Mouse (Mus musculus) urinary bladder, postnatal 36 days (tissue): Measurements from ENCODE around the gene Fam222a.

Experiments used
- DNase-seq, 2 experiments: peaks; one replicate each; pipeline ENCODE4 v3.0.0; 2022; ENCODE audit warnings: low spot score in 2 of 2, mixed read lengths in 1 of 2

Gene Fam222a

DNA sequence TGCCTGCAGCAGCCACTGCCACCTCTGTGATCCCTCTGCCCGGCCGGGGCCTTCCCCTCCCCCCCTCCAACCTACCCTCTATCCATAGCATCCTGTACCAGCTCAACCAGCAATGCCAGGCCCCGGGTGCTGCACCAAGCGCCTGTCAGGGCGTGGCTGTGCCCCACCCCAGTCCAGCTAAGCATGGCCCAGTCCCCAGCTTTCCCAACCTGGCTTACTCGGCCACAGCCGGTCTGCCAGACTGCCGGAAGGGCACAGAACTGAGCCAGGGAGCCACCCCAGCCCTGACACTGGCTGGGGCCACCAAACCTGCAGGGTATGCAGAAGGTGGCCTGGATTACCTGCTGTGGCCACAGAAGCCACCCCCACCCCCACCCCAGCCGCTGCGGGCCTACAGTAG is 43.4 kb downstream of the Fam222a start:
- DNase-seq: no peak

DNA sequence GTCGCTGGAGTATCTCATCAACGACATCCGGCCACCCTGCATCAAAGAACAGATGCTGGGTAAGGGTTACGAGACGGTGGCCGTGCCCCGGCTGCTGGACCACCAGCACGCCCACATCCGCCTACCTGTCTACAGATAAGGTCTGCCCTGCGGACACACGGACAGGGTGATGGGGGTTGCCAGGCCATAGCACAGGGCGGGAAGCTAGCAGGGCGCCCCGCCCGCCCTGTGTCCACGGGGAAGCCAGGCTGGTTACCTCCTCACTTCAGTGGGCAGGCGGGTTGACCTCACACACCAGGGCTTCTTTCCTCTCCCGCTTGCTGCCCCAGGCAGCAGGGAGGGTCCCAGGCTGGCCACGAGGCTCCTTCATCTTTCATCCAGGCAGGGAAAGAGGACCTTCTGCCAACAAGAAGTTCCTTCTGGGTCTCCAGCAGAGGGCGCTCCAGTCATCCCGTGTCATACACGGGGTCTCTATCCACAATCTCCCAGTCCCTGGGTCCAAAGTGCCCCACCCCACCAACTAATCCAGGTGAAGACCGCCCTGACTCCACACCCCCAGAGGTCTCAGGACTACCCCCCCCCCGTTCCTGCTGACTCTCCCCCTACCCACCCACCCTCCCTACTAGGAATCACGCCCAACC is 44.3 kb downstream of the Fam222a start:
- DNase-seq: no peak

DNA sequence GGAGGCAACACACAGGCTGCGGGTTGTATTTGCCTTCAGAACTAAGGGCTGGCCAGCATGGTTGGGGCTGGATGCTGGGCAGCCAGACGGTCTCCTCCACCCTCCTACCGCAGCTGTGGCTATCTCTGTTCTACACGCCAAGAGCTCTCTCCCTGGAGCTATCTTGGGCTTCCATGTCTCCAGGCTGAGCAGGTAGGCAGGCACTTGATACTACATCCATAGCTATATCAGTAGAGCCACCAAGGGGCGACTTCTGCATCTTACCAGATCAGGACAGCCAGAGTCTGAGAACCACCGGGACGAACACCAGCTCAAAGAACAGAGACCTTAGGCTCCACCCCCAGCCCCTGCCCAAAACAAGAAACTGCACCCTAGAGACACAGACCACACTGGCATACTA is 47.0 kb downstream of the Fam222a start:
- no peak for DNase-seq

DNA sequence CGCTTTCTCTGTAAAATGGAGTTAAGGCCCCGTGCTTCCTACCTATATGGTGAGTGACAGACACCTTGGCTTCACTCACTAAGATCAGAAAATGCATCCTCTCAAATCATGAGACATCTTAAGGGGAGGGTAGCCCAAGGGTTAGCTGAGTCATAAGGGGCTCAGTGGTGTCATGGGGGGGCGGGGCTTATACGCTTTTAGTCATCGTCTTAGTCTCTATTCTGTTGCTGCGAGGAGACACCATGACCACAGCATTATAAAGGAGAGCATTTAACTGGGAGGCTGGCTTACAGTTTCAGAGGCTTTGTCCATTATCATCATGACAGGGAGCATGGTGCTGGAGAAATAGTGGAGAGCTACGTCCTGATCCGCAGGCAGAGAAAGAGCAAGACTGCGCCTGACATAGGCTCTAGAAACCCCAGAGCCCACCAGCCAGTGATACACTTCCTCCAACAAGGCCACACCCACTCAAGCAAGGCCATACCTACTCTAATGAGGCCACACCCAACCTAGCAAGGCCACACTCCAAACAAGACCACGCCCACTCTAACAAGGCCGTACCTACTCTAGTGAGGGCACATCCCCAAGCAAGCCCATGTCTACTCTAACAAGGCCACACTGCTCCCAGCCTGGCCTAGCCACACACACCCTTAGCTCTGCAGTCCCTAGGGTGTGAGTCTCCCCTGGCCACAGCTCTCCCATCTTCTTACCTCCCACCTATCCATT is 48.7 kb downstream of the Fam222a start:
- no peak for DNase-seq

DNA sequence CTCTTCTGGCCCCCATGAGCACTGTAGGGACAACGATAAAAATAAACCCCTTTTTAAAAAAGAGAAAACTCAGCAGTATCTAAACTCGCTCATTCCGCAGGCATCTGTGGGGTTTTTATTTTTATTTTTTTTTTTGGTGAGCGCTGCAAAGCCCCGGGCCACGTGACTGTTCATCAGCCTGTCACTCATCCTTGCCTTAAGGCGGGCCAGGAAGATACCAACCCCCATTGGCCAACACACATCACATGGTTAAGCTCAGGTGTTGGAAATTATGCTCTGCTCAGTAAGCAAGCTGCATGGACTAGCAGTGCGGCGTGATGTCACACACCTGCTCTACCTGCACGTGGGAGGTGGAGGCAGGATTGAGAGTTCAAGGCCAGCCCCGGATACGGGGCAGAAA is 50.0 kb downstream of the Fam222a start:
- DNase-seq: no peak

DNA sequence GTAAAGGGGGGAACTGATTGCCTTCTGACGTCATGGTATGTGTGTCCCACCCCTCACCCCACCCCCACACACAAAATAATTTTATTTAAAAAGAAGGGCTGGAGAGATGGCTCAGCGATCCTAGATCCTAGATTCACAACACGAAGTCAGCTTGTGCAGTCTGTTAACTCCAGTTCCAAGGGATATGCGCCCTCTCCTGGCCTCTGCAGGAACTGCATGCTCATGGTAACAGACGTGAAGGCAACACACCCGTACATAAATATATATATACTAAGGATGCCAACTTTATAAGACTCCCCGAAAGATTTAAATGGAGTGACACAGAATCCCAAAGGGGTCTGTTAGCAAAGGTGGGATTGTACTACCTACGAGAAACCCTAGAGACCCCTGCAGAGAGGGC is 51.0 kb downstream of the Fam222a start:
- peak; percentile 58 to 60 for DNase-seq

DNA sequence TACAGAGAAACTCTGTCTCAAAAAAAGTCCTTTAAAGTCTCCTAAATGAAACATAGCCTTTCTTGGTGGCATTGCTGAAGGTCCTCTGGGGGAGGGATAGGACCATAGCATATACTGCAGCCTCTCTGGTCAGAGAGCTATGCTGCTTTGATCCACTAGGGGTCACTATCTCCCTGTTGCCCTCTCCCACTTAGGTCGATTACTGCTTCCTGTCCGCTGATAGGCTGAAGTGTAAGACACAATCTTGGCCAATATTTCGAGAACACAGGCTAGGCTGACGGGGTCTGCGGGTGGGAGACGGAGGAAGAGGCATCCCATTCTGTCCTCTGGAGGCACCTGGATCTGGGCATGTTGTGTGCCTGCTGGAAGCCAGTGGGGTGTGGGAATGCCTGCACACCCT is 52.5 kb downstream of the Fam222a start:
- DNase-seq: no peak

DNA sequence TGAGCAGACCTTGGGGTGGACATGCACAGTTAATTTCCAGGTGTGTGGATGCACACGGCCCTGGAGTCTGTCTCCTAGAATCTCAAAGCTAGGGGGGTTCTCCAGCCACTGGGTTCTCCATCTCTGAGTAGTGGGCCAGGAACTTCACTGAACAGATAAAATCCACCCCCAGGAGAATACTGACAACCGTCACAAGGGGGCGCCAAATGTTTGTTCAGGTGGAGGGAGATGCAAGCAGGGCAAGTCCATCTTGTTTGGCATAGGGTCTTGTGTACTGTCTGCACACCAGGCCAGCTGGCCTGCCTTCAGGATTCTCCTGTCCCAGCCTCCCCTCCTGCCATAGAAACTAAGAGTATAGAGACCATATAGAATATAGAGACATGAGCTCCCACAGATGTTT is 57.8 kb downstream of the Fam222a start:
- peak in 1 of 2 experiments; percentile 43 for DNase-seq

DNA sequence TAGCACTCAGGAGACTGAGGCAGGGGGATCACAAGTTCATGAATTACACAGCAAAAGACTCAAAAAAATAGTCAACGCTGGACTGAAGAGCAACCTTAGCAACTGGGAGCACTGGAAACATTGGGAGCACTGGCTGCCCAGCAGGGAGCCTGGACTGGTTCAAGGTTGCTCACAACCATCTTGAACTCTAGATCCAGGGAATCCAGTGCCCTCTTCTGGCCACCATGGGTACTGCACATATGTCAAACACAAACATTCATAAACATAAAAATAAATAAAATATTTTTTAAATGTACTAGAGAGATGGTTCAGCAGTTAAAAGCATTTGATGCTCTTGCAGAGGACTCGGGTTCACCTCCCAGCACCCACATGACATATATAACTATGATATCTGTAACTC is 63.5 kb downstream of the Fam222a start:
- DNase-seq: no peak

DNA sequence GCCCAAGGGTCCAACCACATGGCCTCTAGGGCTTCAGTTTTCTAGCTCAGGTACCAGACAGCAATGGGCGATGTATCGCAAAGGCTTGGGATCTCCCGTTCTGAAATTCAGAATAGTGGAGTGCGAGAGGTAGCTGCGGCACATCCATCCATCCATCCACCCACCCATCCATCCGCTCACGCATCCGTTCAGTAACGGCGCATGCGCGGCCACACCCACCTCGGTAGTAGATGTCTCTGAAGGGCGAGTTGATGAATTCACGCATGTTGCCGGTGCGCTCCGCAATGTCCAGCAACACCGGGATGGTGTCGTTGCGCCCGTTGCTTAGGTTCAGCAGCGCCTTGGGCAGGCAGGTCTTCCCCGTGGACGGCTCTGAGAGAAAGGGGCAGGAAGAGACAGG is 68.3 kb downstream of the Fam222a start:
- no peak for DNase-seq

DNA sequence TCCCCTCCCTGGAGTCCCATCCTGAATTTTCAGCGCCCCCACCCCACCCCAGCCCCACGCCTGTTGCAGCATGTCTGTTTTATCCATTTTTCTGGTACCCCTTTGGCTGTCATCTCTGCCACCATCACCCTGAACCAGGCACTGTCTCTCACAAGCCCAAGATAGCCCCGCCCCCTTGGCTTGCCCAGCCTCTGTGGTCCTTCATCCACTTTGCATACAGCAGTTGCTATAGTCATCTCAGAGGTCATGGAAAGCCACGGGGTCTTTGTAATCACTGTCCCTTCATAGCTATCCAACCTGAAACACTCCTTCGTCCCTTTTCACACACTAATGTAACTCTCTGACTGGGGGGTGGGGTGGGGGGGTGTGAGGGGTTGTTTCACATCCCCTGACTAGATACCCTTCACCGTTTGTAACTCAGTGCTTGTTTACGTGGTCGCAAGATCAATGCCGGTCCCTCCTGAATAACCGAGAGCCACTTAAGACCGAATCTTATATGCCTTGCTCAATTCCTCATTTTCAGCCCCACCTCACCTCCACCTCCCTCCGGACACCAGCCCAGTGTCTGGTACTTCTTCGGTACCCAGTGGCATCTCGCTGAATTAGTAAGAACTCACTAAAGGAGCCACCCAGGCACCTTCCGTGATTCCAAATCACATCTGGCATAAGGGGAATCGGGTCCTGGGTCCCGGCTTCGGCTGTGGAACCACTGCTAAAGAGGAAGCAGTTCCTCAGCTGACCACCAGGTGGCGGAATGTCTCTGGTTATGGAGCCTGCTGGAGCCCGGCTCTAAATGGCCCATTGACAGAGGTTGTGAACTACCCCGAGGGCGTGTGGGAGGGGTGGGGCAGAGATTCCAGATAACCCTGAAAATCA is 71.2 kb downstream of the Fam222a start:
- DNase-seq: peak; percentile 84 to 90

DNA sequence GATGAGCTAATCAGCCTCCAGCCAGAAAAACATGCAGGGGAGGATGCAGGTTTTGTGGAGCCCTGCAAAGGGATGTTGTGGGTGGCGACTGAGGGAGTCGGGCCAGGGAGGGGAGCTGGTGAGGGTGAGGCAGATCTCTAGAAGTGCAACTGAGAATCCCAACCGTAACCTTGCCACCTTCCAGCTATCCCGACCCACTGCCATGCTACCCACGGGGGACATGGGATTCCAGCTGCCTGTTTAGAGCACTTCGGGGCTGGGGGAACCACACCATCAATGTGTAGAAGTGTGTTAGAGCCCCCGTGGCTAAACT is 71.8 kb downstream of the Fam222a start:
- DNase-seq: no peak

DNA sequence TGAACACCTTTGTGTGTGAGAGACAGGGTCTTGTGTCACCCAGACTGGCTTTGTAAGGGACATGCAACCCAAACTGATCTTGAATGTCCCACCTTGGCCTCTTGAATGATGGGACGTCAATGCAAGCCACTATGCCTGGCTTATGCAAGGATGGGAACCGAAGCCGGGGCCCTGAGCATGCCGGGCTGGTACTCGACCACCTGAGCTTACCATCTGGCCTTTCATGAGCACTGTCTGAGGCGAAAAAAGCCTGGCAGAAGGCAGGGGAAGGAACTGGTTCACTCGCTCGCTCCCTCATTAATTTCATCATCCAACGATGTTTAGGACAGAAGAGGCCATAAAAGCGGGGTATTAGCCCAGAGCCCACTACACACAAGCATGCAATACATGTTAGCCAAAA is 73.0 kb downstream of the Fam222a start:
- no peak for DNase-seq

DNA sequence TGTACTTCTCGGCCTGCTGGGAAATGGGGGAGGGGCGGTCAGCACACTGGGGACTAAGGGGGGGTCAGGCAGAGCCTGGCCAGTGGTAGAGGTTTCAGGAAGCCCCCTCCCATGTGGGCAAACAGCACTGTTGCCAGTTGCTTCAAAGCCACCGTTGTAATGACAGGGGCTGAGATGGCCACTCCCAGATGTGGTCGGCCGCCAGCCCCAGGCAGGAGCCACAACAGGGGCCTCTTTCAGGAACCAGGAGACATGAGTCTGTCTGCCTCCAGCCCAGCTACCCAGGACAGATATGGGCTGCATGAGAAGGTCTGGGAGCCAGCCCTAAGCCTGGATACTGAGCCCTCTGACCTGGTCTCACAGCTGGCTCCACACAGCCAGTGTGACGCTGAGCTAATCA is 77.1 kb downstream of the Fam222a start:
- no peak for DNase-seq

DNA sequence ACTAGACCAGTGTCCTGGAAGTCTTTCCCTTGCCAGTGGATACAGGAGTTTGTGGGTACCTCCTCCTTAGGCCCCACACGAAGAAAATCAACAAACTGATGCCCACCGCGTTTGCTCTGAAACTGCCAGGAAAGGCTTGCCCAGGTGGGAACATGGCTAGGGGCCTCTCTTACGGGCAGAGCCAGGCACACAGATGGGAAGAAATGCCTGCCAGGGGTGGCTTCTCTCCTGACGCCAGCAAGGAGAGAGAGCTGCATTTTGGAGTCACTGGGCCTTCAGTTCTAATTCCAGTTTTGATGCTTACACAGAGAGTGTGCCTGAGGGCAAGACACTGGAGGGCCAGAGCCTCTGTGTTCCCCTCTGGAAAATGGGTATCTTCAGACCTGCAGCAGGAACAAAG is 78.1 kb downstream of the Fam222a start:
- DNase-seq: no peak

DNA sequence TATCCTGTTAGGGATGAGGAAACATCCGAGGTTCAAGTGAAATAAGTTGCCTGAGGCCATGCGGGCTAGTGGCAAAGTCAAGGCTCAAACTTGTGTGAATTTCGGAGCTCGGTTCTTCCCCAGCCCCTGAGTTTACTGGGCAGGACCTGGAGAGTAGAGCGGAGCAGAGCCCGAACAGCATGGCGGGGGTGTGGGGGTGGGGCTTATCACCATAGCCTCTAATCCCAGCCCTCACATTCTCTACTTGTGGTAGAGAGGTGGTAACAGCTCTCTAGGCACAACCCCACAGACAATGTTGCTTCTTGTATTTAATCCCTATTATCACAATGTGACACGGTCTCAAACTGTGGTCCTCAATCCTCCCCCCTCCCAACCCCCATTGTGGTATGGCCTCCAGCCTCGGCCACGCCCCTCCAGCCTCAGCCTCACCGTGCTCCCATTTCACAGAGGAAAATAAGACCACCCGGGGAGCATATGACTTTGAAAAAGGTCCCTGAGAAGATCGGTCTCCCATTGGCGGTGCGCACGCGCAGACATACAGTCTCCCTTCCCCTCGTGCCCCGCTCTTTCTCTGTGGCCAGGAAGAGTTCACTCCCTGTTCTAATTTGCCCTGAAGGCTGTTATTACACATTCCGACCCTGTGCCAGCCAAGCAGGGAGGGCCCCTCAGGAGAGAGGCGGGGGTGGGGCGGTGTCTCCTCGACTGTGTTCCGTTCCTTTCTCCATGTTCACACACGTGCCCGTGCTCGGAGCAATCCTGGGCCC is 79.6 kb downstream of the Fam222a start:
- peak; percentile 53 to 77 for DNase-seq

DNA sequence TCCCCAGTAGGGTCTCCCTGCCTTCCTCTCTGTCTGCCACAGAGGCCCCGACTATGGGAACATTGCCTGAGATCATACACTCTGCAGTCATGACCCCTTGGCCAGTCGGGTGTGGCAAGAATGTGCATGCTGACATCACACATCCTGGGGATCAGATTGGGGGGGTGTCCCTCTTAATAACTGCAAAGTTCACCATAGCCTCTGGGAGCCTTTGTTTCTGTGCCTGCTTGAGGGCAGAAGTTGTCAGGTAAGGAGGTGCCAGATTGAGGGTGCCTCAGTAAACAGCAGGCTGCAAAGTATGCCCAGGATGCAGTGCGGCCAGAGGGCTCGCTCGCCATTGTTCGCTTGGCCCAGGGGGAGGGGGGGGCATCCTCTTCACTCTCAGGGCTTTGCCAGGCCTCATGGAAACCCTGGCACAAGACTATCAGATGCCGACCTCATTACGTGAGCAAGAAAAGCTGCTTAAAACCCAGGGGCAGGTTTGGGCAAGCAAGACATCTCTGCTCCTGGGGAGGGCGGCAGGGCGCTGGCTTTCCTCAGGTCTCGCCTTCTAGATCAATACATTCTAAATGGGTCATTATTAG is 81.0 kb downstream of the Fam222a start:
- peak in 1 of 2 experiments; percentile 41 for DNase-seq

DNA sequence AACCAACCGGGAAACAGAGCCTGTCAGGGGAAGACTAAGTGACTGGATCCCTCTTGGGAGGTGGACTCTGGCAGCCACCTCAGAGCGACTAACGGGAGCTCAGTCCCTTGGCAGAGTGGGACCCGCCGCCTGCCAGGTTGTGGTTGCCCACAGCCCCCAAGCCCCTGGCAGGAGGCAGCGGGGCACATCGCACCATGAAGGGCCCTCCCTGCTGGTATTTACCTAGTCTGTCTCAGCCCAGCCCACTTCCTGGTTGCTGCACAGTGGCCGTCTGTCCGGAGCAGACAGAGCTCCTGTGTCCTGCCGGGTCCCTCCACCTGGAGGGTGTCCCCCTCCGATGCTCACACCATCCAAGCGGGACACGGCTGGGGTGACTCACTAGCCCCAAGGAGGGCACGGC is 83.2 kb downstream of the Fam222a start:
- DNase-seq: no peak

DNA sequence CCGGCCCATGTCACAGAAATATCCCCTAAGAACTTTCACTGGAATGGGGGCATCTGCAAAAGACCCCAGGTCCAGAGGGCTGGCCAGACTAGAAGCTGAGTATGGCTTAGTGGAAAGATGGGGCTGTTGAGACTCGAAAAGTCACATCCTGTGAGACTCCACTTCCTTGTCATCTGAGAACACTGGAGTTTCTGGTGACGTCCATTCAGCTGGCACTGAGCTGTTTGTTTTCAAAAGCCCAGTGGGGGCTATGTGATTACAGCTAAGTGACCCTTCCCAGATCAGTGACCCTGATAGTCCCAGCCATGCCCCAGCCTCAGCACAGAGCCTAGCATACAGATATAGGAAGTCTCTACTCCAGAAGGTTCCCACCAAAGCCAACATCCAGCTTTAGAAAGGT is 83.6 kb downstream of the Fam222a start:
- no peak for DNase-seq

DNA sequence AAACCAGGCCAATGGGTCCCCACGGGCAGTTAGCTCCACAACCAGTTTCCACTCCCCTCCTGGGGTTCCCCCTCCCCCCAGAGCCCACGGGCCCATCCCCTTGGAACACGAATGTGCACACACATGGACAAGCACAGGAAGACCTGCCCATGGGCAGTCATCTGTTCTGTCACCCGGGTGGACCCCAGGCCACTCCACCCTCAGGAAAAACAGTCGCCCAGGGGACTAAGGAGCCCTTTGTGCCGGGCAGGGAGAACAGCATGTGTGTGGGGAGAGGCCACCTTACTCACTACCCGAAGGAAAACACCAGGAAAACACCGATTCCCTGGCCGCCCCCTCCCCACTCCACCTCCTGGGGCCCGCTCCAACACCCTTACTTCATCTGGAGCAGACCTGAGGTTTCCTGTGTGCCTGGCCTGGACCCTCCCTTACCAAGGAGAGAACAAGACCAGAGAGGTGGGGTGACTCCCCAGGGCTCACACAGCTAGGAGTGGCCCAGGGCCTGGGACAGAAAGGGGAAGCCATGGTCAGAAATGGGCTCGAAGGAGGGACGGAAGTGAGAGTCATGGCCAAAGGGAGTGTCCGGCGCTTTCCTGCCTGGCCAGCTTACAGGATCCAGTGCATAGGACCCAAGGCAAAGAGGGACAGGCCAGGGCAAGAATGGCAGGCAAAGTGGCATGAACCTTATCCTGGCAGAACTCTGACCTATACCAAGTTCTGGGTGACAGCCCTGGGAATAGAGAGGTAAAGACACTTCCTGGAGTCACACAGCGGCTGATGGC is 86.0 kb downstream of the Fam222a start:
- DNase-seq: peak; percentile 49 to 66

DNA sequence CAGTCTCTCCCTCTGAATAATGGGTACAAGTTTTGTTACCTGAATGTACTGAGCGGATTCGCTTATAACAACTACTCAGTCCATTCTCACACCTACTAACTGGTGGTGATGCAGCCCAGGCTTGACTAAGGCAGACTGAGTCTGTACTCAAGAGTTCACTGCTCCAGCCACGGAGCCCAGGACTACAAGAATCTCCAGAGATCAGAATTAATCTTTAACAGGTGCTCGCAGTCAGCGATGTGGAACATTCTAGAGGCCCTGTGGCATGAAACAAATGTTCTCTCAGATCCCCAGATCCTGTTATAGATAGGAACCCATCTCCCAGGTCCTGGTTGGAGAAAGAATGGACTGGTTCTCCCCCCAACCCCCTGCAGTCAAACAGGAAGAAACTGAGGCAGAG is 87.9 kb downstream of the Fam222a start:
- DNase-seq: no peak
